Mouse (Mus musculus) lung, postnatal 0 days (tissue): ENCODE results near the gene Shroom3.

Source experiments
- CTCF ChIP-seq: IDR thresholded peaks from 2 replicates; pipeline ENCODE4 v1.5.1; 2016; ENCODE audit warnings: antibody characterized with exemption, mild to moderate bottlenecking
- EP300 ChIP-seq: IDR thresholded peaks from 2 replicates; pipeline ENCODE4 v1.6.1; 2016; ENCODE audit warnings: antibody characterized with exemption, mild to moderate bottlenecking, control low read depth

DNA sequence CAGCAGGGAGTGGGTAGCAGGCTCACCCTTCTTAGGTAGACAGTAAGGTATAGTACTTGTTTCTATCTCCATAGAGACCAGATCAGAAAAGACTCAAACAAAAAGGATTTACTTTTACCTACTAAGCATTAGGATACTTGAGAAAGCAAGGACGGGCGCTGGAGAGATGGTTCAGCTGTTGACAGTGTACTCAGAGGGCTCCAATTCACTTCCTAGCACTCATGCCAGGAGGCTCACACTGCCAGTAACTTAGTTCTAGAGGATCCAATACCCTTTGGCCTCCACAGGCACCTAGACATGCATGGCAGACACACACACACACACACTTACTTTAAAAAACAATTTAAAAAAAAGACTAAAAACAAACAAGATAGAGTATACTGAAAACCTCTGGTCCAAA lies 189.8 kb downstream of the Shroom3 start:
- TF ChIP-seq CTCF (no peak), EP300 (no peak)
